Comparison of ENCODE assay signal across 23 mouse cellular contexts in genomic region chr9:82812172-82812963, GRCm38 (mm10). TPM values are rescaled to one million over a fixed set of nuclear protein-coding genes. Genes with fewer than 3 reads are reported as not detected.
DNase-seq lines count a peak whose midpoint lies in the region; ATAC-seq and TF ChIP-seq lines count a peak whose summit lies in the region.
"Had no signal": no experiment of that assay in that cellular context is flagged by ENCODE, and none has a peak within 500 bp of the region (broad histone marks: within the 10 kb centered on the region; RNA-seq: fewer than 3 reads in every experiment).

No protein-coding gene starts in this region.

- H3K4me1 ChIP-seq in midbrain, embryonic 12.5 days, result peaks cover 5% of the 10 kb centered on the region
- peaks cover 7% of the 10 kb centered on the region for H3K4me1 ChIP-seq in midbrain, embryonic 13.5 days (replicated peaks)
- peaks cover 12 to 19% of the 10 kb centered on the region in 2 experiments for H3K4me1 ChIP-seq in MEL (ENCODE audit: control insufficient read depth in 1 of 2, insufficient read depth in 2 of 2, low read length in 2 of 2)
- H3K4me1 ChIP-seq in forebrain, embryonic 11.5 days (replicated peaks; ENCODE audit: control insufficient read depth, insufficient read depth, low read length), result 0 out of 2 replicates have a peak, but pooled peaks cover 2% of the 10 kb centered on the region
- H3K4me1 ChIP-seq in forebrain, embryonic 16.5 days (replicated peaks; ENCODE audit: control insufficient read depth, insufficient read depth, low read length), result no peaks in the 10 kb centered on the region; the same call in 1 of the 2 replicates
- no peaks in the 10 kb centered on the region for H3K4me1 ChIP-seq in hindbrain, embryonic 16.5 days (ENCODE audit: control insufficient read depth, insufficient read depth, low read depth, low read length)
- H3K4me1 ChIP-seq: embryonic facial prominence, embryonic 15.5 days; lung, embryonic 15.5 days; megakaryocyte, embryonic 14.5 days; neural tube, embryonic 13.5 days had no signal

- peak; percentile 72 for DNase-seq in MEL (ENCODE audit: low read depth, low spot score)
- no peak for DNase-seq in forebrain, embryonic 11.5 days (ENCODE audit: low spot score)
- no peak for DNase-seq in gastrocnemius, adult 8-10 months (ENCODE audit: low spot score in 2 of 2)
- DNase-seq: adrenal gland, postnatal 25 days; cerebellum, adult 2 months; cerebellum, postnatal 14 days; gastrocnemius, adult 2 months; kidney, adult 9 months; kidney, postnatal 14 days; layer of hippocampus, adult 9-11 months; lung, postnatal 36 days; right cerebral cortex, postnatal 14 days; thymus, postnatal 4 days had no signal

- H3K9me3 ChIP-seq in midbrain, embryonic 12.5 days, result no peaks in the 10 kb centered on the region
- no peaks in the 10 kb centered on the region for H3K9me3 ChIP-seq in midbrain, embryonic 13.5 days
- H3K9me3 ChIP-seq in MEL (replicated peaks; ENCODE audit: insufficient read depth, low read length), result no peaks in the 10 kb centered on the region
- no peaks in the 10 kb centered on the region for H3K9me3 ChIP-seq in forebrain, embryonic 11.5 days (ENCODE audit: control insufficient read depth, low read length)
- H3K9me3 ChIP-seq in forebrain, embryonic 16.5 days (ENCODE audit: control insufficient read depth, low read length), result no peaks in the 10 kb centered on the region
- H3K9me3 ChIP-seq in hindbrain, embryonic 16.5 days (ENCODE audit: control insufficient read depth, low read length), result no peaks in the 10 kb centered on the region; the same call in 1 of the 2 replicates
- H3K9me3 ChIP-seq: embryonic facial prominence, embryonic 10.5 days; embryonic facial prominence, embryonic 15.5 days; lung, embryonic 15.5 days; neural tube, embryonic 13.5 days had no signal

- no peak for TF ChIP-seq CTCF in MEL (IDR thresholded peaks at IDR 0.05 in 2 of 3, conservative IDR thresholded peaks at IDR 0.05 in 1 of 3; ENCODE audit: control insufficient read depth in 1 of 3, insufficient read depth in 1 of 3, low read depth in 2 of 3, low read length in 3 of 3, poor library complexity in 1 of 3, severe bottlenecking in 1 of 3)

- H3K27me3 ChIP-seq in midbrain, embryonic 12.5 days, result no peaks in the 10 kb centered on the region
- H3K27me3 ChIP-seq in midbrain, embryonic 13.5 days, result no peaks in the 10 kb centered on the region; the same call in 1 of the 2 replicates
- H3K27me3 ChIP-seq in MEL (ENCODE audit: control insufficient read depth in 1 of 2, insufficient read depth in 2 of 2, low read length in 2 of 2), result no peaks in the 10 kb centered on the region
- H3K27me3 ChIP-seq in forebrain, embryonic 11.5 days (ENCODE audit: control insufficient read depth, insufficient read depth, low read length), result no peaks in the 10 kb centered on the region
- H3K27me3 ChIP-seq in forebrain, embryonic 16.5 days (replicated peaks; ENCODE audit: control insufficient read depth, insufficient read depth, low read length), result no peaks in the 10 kb centered on the region
- no peaks in the 10 kb centered on the region for H3K27me3 ChIP-seq in hindbrain, embryonic 16.5 days (replicated peaks; ENCODE audit: control insufficient read depth, insufficient read depth, low read length)
- H3K27me3 ChIP-seq: embryonic facial prominence, embryonic 15.5 days; lung, embryonic 15.5 days; megakaryocyte, embryonic 14.5 days; neural tube, embryonic 13.5 days had no signal

- H3K79me2 ChIP-seq in MEL (ENCODE audit: control insufficient read depth, insufficient read depth, low read length, poor library complexity), result no peaks in the 10 kb centered on the region

- no peak overlapping the region for H3K4me2 ChIP-seq in midbrain, embryonic 12.5 days (replicated peaks)
- no peak overlapping the region for H3K4me2 ChIP-seq in midbrain, embryonic 13.5 days (replicated peaks)
- no peak overlapping the region for H3K4me2 ChIP-seq in forebrain, embryonic 11.5 days (ENCODE audit: low read depth, low read length, severe bottlenecking)
- no peak overlapping the region for H3K4me2 ChIP-seq in forebrain, embryonic 16.5 days (ENCODE audit: low read length)
- H3K4me2 ChIP-seq in hindbrain, embryonic 16.5 days (ENCODE audit: low read length), result no peak overlapping the region
- H3K4me2 ChIP-seq: embryonic facial prominence, embryonic 15.5 days; lung, embryonic 15.5 days; neural tube, embryonic 13.5 days had no signal

- no peak for TF ChIP-seq RAD21 in MEL (IDR thresholded peaks at IDR 0.05; ENCODE audit: low read depth, low read length)

- 50% methylated on average over 12 of the region's 12 CpGs for WGBS in midbrain, embryonic 12.5 days
- WGBS in midbrain, embryonic 13.5 days, result 47% methylated on average over 12 of the region's 12 CpGs
- 31% methylated on average over 12 of the region's 12 CpGs for WGBS in forebrain, embryonic 11.5 days
- 20% methylated on average over 12 of the region's 12 CpGs for WGBS in forebrain, embryonic 16.5 days
- WGBS in hindbrain, embryonic 16.5 days, result 58% methylated on average over 12 of the region's 12 CpGs

- no peak for TF ChIP-seq POLR2A in MEL (IDR thresholded peaks at IDR 0.05; ENCODE audit: control insufficient read depth in 1 of 2, insufficient read depth in 1 of 2, low read depth in 1 of 2, low read length in 2 of 2, poor library complexity in 1 of 2)

- TF ChIP-seq EP300 in MEL (IDR thresholded peaks at IDR 0.05; ENCODE audit: low read depth in 1 of 2, low read length in 2 of 2), result peak; percentile 82 to 87

- H3K4me3 ChIP-seq in midbrain, embryonic 12.5 days, result no peak overlapping the region
- no peak overlapping the region for H3K4me3 ChIP-seq in midbrain, embryonic 13.5 days (replicated peaks)
- H3K4me3 ChIP-seq in MEL (ENCODE audit: control insufficient read depth in 1 of 2, insufficient read depth in 1 of 2, low read depth in 2 of 2, low read length in 2 of 2), result peak overlapping the region; percentile 1 to 20
- H3K4me3 ChIP-seq in forebrain, embryonic 11.5 days (ENCODE audit: low read depth, low read length), result no peak overlapping the region
- H3K4me3 ChIP-seq in forebrain, embryonic 16.5 days (replicated peaks; ENCODE audit: low read length), result no peak overlapping the region
- H3K4me3 ChIP-seq in hindbrain, embryonic 16.5 days (ENCODE audit: low read length), result no peak overlapping the region
- H3K4me3 ChIP-seq: embryonic facial prominence, embryonic 10.5 days; embryonic facial prominence, embryonic 15.5 days; gastrocnemius, adult 2 months; lung, embryonic 15.5 days; megakaryocyte, embryonic 14.5 days; neural tube, embryonic 13.5 days had no signal

- H3K9ac ChIP-seq in midbrain, embryonic 12.5 days (replicated peaks), result no peak overlapping the region
- no peak overlapping the region for H3K9ac ChIP-seq in midbrain, embryonic 13.5 days (replicated peaks)
- H3K9ac ChIP-seq in MEL (ENCODE audit: control insufficient read depth, low read depth, low read length, poor library complexity, severe bottlenecking), result peak overlapping the region; percentile 20
- no peak overlapping the region for H3K9ac ChIP-seq in forebrain, embryonic 11.5 days (ENCODE audit: low read length)
- H3K9ac ChIP-seq in forebrain, embryonic 16.5 days (replicated peaks; ENCODE audit: low read depth, low read length), result no peak overlapping the region
- H3K9ac ChIP-seq in hindbrain, embryonic 16.5 days (ENCODE audit: low read depth, low read length), result no peak overlapping the region
- H3K9ac ChIP-seq: embryonic facial prominence, embryonic 15.5 days; lung, embryonic 15.5 days; neural tube, embryonic 13.5 days had no signal

- ATAC-seq in midbrain, embryonic 12.5 days (ENCODE audit: low FRiP score, low read depth), result peak; percentile 59; the same call in 1 of the 2 replicates
- no peak for ATAC-seq in midbrain, embryonic 13.5 days
- peak; percentile 77 for ATAC-seq in forebrain, embryonic 11.5 days (replicated peaks; ENCODE audit: low FRiP score)
- ATAC-seq in forebrain, embryonic 16.5 days, result peak; percentile 71
- ATAC-seq in hindbrain, embryonic 16.5 days, result no peak
- ATAC-seq: intestine, embryonic 16.5 days had no signal

- H3K36me3 ChIP-seq in midbrain, embryonic 12.5 days, result no peaks in the 10 kb centered on the region
- H3K36me3 ChIP-seq in midbrain, embryonic 13.5 days, result no peaks in the 10 kb centered on the region
- H3K36me3 ChIP-seq in MEL (ENCODE audit: control insufficient read depth in 1 of 2, insufficient read depth in 2 of 2, low read length in 2 of 2), result peaks cover 0 to 22% of the 10 kb centered on the region in 2 experiments; a peak in 2 of 4 replicates
- H3K36me3 ChIP-seq in forebrain, embryonic 11.5 days (ENCODE audit: control insufficient read depth, insufficient read depth, low read length), result no peaks in the 10 kb centered on the region
- H3K36me3 ChIP-seq in forebrain, embryonic 16.5 days (ENCODE audit: control insufficient read depth, insufficient read depth), result no peaks in the 10 kb centered on the region
- H3K36me3 ChIP-seq in hindbrain, embryonic 16.5 days (ENCODE audit: control insufficient read depth, insufficient read depth, low read length), result no peaks in the 10 kb centered on the region
- H3K36me3 ChIP-seq: embryonic facial prominence, embryonic 10.5 days; embryonic facial prominence, embryonic 15.5 days; lung, embryonic 15.5 days; neural tube, embryonic 13.5 days had no signal

- H3K27ac ChIP-seq in midbrain, embryonic 12.5 days (replicated peaks), result no peak overlapping the region
- H3K27ac ChIP-seq in midbrain, embryonic 13.5 days, result no peak overlapping the region
- peak overlapping the region; percentile 55 for H3K27ac ChIP-seq in MEL (ENCODE audit: control insufficient read depth, low read depth, low read length)
- peak overlapping the region; percentile 13; the same call in 1 of the 2 replicates for H3K27ac ChIP-seq in forebrain, embryonic 11.5 days (ENCODE audit: low read depth, low read length)
- H3K27ac ChIP-seq in forebrain, embryonic 16.5 days (ENCODE audit: low read length), result no peak overlapping the region
- H3K27ac ChIP-seq in hindbrain, embryonic 16.5 days (ENCODE audit: low read depth, low read length), result no peak overlapping the region
- H3K27ac ChIP-seq: embryonic facial prominence, embryonic 10.5 days; embryonic facial prominence, embryonic 15.5 days; gastrocnemius, adult 2 months; lung, embryonic 15.5 days; neural tube, embryonic 13.5 days had no signal

TF ChIP-seq in MEL, 35 proteins besides CTCF, POLR2A, EP300 and RAD21 (continues in another document):
- TF ChIP-seq USF1 (IDR thresholded peaks at IDR 0.05; ENCODE audit: low read depth, low read length) (no peak), GABPA (IDR thresholded peaks at IDR 0.05; ENCODE audit: low read depth, low read length) (no peak)

RNA-seq across cellular contexts. Expression of gene Irak1bp1, which starts 17.0 kb away (rescaled TPM):
- 22.5 and 27.2 TPM in 2 replicates for polyA plus RNA-seq in midbrain, embryonic 12.5 days (2016; fragmentation: Nextera tagmentation; extraction: Ambion mirVana)
- 29.2 TPM in 2 replicates for polyA plus RNA-seq in midbrain, embryonic 13.5 days (2015; fragmentation: Nextera tagmentation; extraction: Ambion mirVana)
- 10.0 and 10.4 TPM in 2 replicates for total RNA-seq in MEL (2012; rRNA removed)
- 10 to 100 TPM in 1 of 2 experiments, not detected in 1; 14.1 TPM for polyA plus RNA-seq in MEL (2012; ENCODE audit: insufficient read depth in 1 of 2, insufficient read length in 2 of 2, low read depth in 1 of 2, low replicate concordance in 2 of 2, missing spikeins in 1 of 2)
- polyA plus RNA-seq in forebrain, embryonic 11.5 days (2014; fragmentation: Nextera tagmentation; extraction: Ambion mirVana), result 35.6 and 36.4 TPM in 2 replicates
- polyA plus RNA-seq in forebrain, embryonic 16.5 days (2015; fragmentation: Nextera tagmentation; extraction: Ambion mirVana), result 35.0 and 41.2 TPM in 2 replicates
- polyA plus RNA-seq in hindbrain, embryonic 16.5 days (2015; fragmentation: Nextera tagmentation; extraction: Ambion mirVana), result 31.2 and 36.3 TPM in 2 replicates
- total RNA-seq in gastrocnemius, adult 8-10 months (2022), result 1 to 10 TPM; 1.3 to 3.8 (median 2.8) TPM

Comparison
In these comparisons a context has a peak if more than half of its experiments do, and no peak if none do; other contexts are left out.
1. ATAC-seq: peak in midbrain, embryonic 12.5 days (single experiment), forebrain, embryonic 11.5 days (single experiment) and forebrain, embryonic 16.5 days (single experiment); none in midbrain, embryonic 13.5 days (single experiment) and hindbrain, embryonic 16.5 days (single experiment).
2. H3K27ac ChIP-seq: peak in MEL (single experiment) and forebrain, embryonic 11.5 days (single experiment); none in midbrain, embryonic 12.5 days (single experiment), midbrain, embryonic 13.5 days (single experiment), forebrain, embryonic 16.5 days (single experiment) and hindbrain, embryonic 16.5 days (single experiment).
3. H3K4me3 ChIP-seq: peak in MEL (2 of 2); none in midbrain, embryonic 12.5 days (single experiment), midbrain, embryonic 13.5 days (single experiment), forebrain, embryonic 11.5 days (single experiment), forebrain, embryonic 16.5 days (single experiment) and hindbrain, embryonic 16.5 days (single experiment).